In genomic region chr5:134555463-134556164, GRCm38 (mm10) we compare ENCODE assay signal across 8 mouse cellular contexts. TPM values are rescaled to one million over a fixed set of nuclear protein-coding genes. Genes with fewer than 3 reads are reported as not detected.
DNase-seq lines count a peak whose midpoint lies in the region; ATAC-seq and TF ChIP-seq lines count a peak whose summit lies in the region.

No protein-coding gene starts in this region.

- H3K4me2 ChIP-seq in forebrain, embryonic 15.5 days (replicated peaks) = 0 out of 2 replicates have a peak overlapping the region, but pooled peaks have one; percentile 19
- H3K4me2 ChIP-seq in heart, postnatal 0 days (ENCODE audit: low read depth, low read length) = no peak overlapping the region
- H3K4me2 ChIP-seq in liver, embryonic 13.5 days = 0 out of 2 replicates have a peak overlapping the region, but pooled peaks have one; percentile 6
- H3K4me2 ChIP-seq in neural tube, embryonic 14.5 days (ENCODE audit: low read depth, low read length) = peak overlapping the region; percentile 5; the same call in 1 of the 2 replicates

- H3K27me3 ChIP-seq in forebrain, embryonic 15.5 days = no peaks in the 10 kb centered on the region
- H3K27me3 ChIP-seq in heart, postnatal 0 days (ENCODE audit: control insufficient read depth, insufficient read depth, low read length) = 0 out of 2 replicates have a peak, but pooled peaks cover 3% of the 10 kb centered on the region
- peaks cover 23% of the 10 kb centered on the region for H3K27me3 ChIP-seq in liver, embryonic 13.5 days
- H3K27me3 ChIP-seq in neural tube, embryonic 14.5 days (ENCODE audit: control insufficient read depth, insufficient read depth, low read length) = no peaks in the 10 kb centered on the region

- ATAC-seq in forebrain, embryonic 15.5 days (replicated peaks) = no peak
- ATAC-seq in heart, postnatal 0 days (ENCODE audit: insufficient read depth, low read depth) = no peak
- no peak for ATAC-seq in liver, embryonic 13.5 days (ENCODE audit: low read depth)
- no peak for ATAC-seq in neural tube, embryonic 14.5 days (ENCODE audit: low read depth)

- no peaks in the 10 kb centered on the region for H3K9me3 ChIP-seq in forebrain, embryonic 15.5 days
- H3K9me3 ChIP-seq in heart, postnatal 0 days (replicated peaks; ENCODE audit: control insufficient read depth, low read length) = no peaks in the 10 kb centered on the region
- H3K9me3 ChIP-seq in liver, embryonic 13.5 days (replicated peaks) = no peaks in the 10 kb centered on the region
- H3K9me3 ChIP-seq in neural tube, embryonic 14.5 days (ENCODE audit: control insufficient read depth, low read length) = no peaks in the 10 kb centered on the region

- H3K4me3 ChIP-seq in forebrain, embryonic 15.5 days = no peak overlapping the region
- no peak overlapping the region for H3K4me3 ChIP-seq in heart, postnatal 0 days (ENCODE audit: low read depth, low read length)
- H3K4me3 ChIP-seq in liver, embryonic 13.5 days (replicated peaks) = no peak overlapping the region
- no peak overlapping the region for H3K4me3 ChIP-seq in neural tube, embryonic 14.5 days (ENCODE audit: low read depth, low read length)

- H3K4me1 ChIP-seq in forebrain, embryonic 15.5 days = peaks cover 29% of the 10 kb centered on the region
- 0 out of 2 replicates have a peak, but pooled peaks cover 3% of the 10 kb centered on the region for H3K4me1 ChIP-seq in heart, postnatal 0 days (ENCODE audit: control insufficient read depth, insufficient read depth)
- H3K4me1 ChIP-seq in liver, embryonic 13.5 days (replicated peaks) = peaks cover 31% of the 10 kb centered on the region
- peaks cover 6% of the 10 kb centered on the region for H3K4me1 ChIP-seq in neural tube, embryonic 14.5 days (ENCODE audit: control insufficient read depth, insufficient read depth, low read length)

- no peaks in the 10 kb centered on the region for H3K36me3 ChIP-seq in forebrain, embryonic 15.5 days
- no peaks in the 10 kb centered on the region for H3K36me3 ChIP-seq in heart, postnatal 0 days (replicated peaks; ENCODE audit: control insufficient read depth, insufficient read depth, low read length)
- no peaks in the 10 kb centered on the region for H3K36me3 ChIP-seq in liver, embryonic 13.5 days
- H3K36me3 ChIP-seq in neural tube, embryonic 14.5 days (ENCODE audit: control insufficient read depth, insufficient read depth, low read length) = no peaks in the 10 kb centered on the region

- H3K27ac ChIP-seq in forebrain, embryonic 15.5 days (replicated peaks) = 0 out of 2 replicates have a peak overlapping the region, but pooled peaks have one; percentile 2
- H3K27ac ChIP-seq in heart, postnatal 0 days (ENCODE audit: low read depth) = peak overlapping the region; percentile 60
- H3K27ac ChIP-seq in liver, embryonic 13.5 days = no peak overlapping the region
- H3K27ac ChIP-seq in neural tube, embryonic 14.5 days (ENCODE audit: low read depth, low read length) = peak overlapping the region; percentile 6; the same call in 1 of the 2 replicates

- no peak for TF ChIP-seq CTCF in heart, postnatal 0 days (IDR thresholded peaks at IDR 0.05; ENCODE audit: low read depth)

- H3K9ac ChIP-seq in forebrain, embryonic 15.5 days (replicated peaks) = no peak overlapping the region
- H3K9ac ChIP-seq in heart, postnatal 0 days (replicated peaks; ENCODE audit: low read depth, low read length) = no peak overlapping the region
- H3K9ac ChIP-seq in liver, embryonic 13.5 days = no peak overlapping the region
- no peak overlapping the region for H3K9ac ChIP-seq in neural tube, embryonic 14.5 days (replicated peaks; ENCODE audit: low read depth, low read length)

- TF ChIP-seq EP300 in heart, postnatal 0 days (IDR thresholded peaks at IDR 0.05; ENCODE audit: low read depth) = no peak

- WGBS in forebrain, embryonic 15.5 days = 14% methylated on average over 20 of the region's 20 CpGs
- 8% methylated on average over 20 of the region's 20 CpGs for WGBS in heart, postnatal 0 days
- 14% methylated on average over 20 of the region's 20 CpGs for WGBS in liver, embryonic 13.5 days (ENCODE audit: insufficient replicate concordance)
- 13% methylated on average over 20 of the region's 20 CpGs for WGBS in neural tube, embryonic 14.5 days

- DNase-seq in ovary, postnatal 36 days (ENCODE audit: low spot score) = peak; percentile 72
- no peak for DNase-seq in ovary, postnatal 10 days (ENCODE audit: low spot score)
- peak; percentile 70 for DNase-seq in heart, postnatal 0 days (ENCODE audit: low spot score)
- DNase-seq in kidney, postnatal 10 days = peak; percentile 95
- no peak for DNase-seq in liver, embryonic 13.5 days
- peak; percentile 74 for DNase-seq in thymus, postnatal 4 days

RNA-seq across cellular contexts. Expression of gene Clip2, which starts 3.4 kb away (rescaled TPM):
- 14.7 and 15.0 TPM in 2 replicates for polyA plus RNA-seq in forebrain, embryonic 15.5 days (2015; fragmentation: Nextera tagmentation; extraction: Ambion mirVana)
- total RNA-seq in heart, postnatal 0 days (2014; rRNA removed; ENCODE audit: low replicate concordance) = 11.3 and 14.0 TPM in 2 replicates
- polyA plus RNA-seq in heart, postnatal 0 days (2015; fragmentation: Nextera tagmentation; extraction: Ambion mirVana) = 0.86 and 0.87 TPM in 2 replicates
- polyA plus RNA-seq in liver, embryonic 13.5 days (2015; fragmentation: Nextera tagmentation; extraction: Ambion mirVana) = 0.37 and 0.50 TPM in 2 replicates
- 15.4 and 17.1 TPM in 2 replicates for polyA plus RNA-seq in neural tube, embryonic 14.5 days (2014; fragmentation: Nextera tagmentation; extraction: Ambion mirVana)

RNA-seq across cellular contexts. Expression of gene Syna, which starts 4.4 kb away (rescaled TPM):
- polyA plus RNA-seq in forebrain, embryonic 15.5 days (2015; fragmentation: Nextera tagmentation; extraction: Ambion mirVana) = 0.36 and 0.59 TPM in 2 replicates
- not detected in 2 replicates for total RNA-seq in heart, postnatal 0 days (2014; rRNA removed; ENCODE audit: low replicate concordance)
- polyA plus RNA-seq in heart, postnatal 0 days (2015; fragmentation: Nextera tagmentation; extraction: Ambion mirVana) = not detected in 2 replicates
- polyA plus RNA-seq in liver, embryonic 13.5 days (2015; fragmentation: Nextera tagmentation; extraction: Ambion mirVana) = not detected in 2 replicates
- 0.26 TPM in 1 of 2 replicates, not detected in the other for polyA plus RNA-seq in neural tube, embryonic 14.5 days (2014; fragmentation: Nextera tagmentation; extraction: Ambion mirVana)

RNA-seq across cellular contexts. Expression of gene Rfc2, which starts 25.6 kb away (rescaled TPM):
- polyA plus RNA-seq in forebrain, embryonic 15.5 days (2015; fragmentation: Nextera tagmentation; extraction: Ambion mirVana) = 218 TPM in 2 replicates
- 53.1 and 64.6 TPM in 2 replicates for total RNA-seq in heart, postnatal 0 days (2014; rRNA removed; ENCODE audit: low replicate concordance)
- 92.1 and 99.5 TPM in 2 replicates for polyA plus RNA-seq in heart, postnatal 0 days (2015; fragmentation: Nextera tagmentation; extraction: Ambion mirVana)
- polyA plus RNA-seq in liver, embryonic 13.5 days (2015; fragmentation: Nextera tagmentation; extraction: Ambion mirVana) = 233 and 246 TPM in 2 replicates
- polyA plus RNA-seq in neural tube, embryonic 14.5 days (2014; fragmentation: Nextera tagmentation; extraction: Ambion mirVana) = 163 and 180 TPM in 2 replicates

RNA-seq across cellular contexts. Expression of gene Lat2, which starts 59.2 kb away (rescaled TPM):
- polyA plus RNA-seq in forebrain, embryonic 15.5 days (2015; fragmentation: Nextera tagmentation; extraction: Ambion mirVana) = 2.6 and 4.4 TPM in 2 replicates
- total RNA-seq in heart, postnatal 0 days (2014; rRNA removed; ENCODE audit: low replicate concordance) = 0.97 and 10.7 TPM in 2 replicates
- 1.9 and 2.8 TPM in 2 replicates for polyA plus RNA-seq in heart, postnatal 0 days (2015; fragmentation: Nextera tagmentation; extraction: Ambion mirVana)
- polyA plus RNA-seq in liver, embryonic 13.5 days (2015; fragmentation: Nextera tagmentation; extraction: Ambion mirVana) = 1.6 TPM in 2 replicates
- 3.6 and 4.4 TPM in 2 replicates for polyA plus RNA-seq in neural tube, embryonic 14.5 days (2014; fragmentation: Nextera tagmentation; extraction: Ambion mirVana)

Comparison
In these comparisons a context has a peak if more than half of its experiments do, and no peak if none do; other contexts are left out.
1. DNase-seq: peak in ovary, postnatal 36 days (single experiment), heart, postnatal 0 days (single experiment), kidney, postnatal 10 days (single experiment) and thymus, postnatal 4 days (single experiment); none in ovary, postnatal 10 days (single experiment) and liver, embryonic 13.5 days (single experiment).